Mouse (Mus musculus): ENCODE data around the gene Rbm19. TPM values are rescaled to one million over a fixed set of nuclear protein-coding genes. Genes with fewer than 3 reads are reported as not detected.

The Rbm19 gene
- polyA plus RNA-seq, 1 experiment from 2014 or later: 12.3 TPM

- Histone ChIP-seq H3K27me3 (no peaks in the 10 kb centered on the region), H3K4me3 (no peak overlapping the region), H3K4me1 (replicated peaks) (peaks cover 12% of the 10 kb centered on the region), H3K4me2 (no peak overlapping the region), H3K9ac (no peak overlapping the region), H3K36me3 (no peaks in the 10 kb centered on the region), H3K27ac (no peak overlapping the region), H3K9me3 (replicated peaks) (no peaks in the 10 kb centered on the region)
- no peak for ATAC-seq (replicated peaks; ENCODE audit: insufficient number of reproducible peaks, insufficient read depth, low FRiP score, low read depth)
- WGBS: 84% methylated on average over 13 of the region's 13 CpGs
These were observed 51.6 kb downstream of the Rbm19 start for GRCm38 (mm10) chr5:120167787-120168325.

GRCm38 (mm10) chr5:120171865-120172728 lies 55.8 kb downstream of the Rbm19 start:
- Histone ChIP-seq H3K4me2 (no peak overlapping the region), H3K27me3 (no peaks in the 10 kb centered on the region), H3K4me1 (replicated peaks) (peaks cover 11% of the 10 kb centered on the region), H3K27ac (no peak overlapping the region), H3K4me3 (no peak overlapping the region), H3K9me3 (replicated peaks) (no peaks in the 10 kb centered on the region), H3K9ac (no peak overlapping the region), H3K36me3 (peaks cover 4% of the 10 kb centered on the region; the same call in 1 of the 2 replicates)
- no peak for ATAC-seq (replicated peaks; ENCODE audit: insufficient number of reproducible peaks, insufficient read depth, low FRiP score, low read depth)
- WGBS: 56% methylated on average over 18 of the region's 18 CpGs

GRCm38 (mm10) chr5:120172729-120173101 lies 56.5 kb downstream of the Rbm19 start:
- Histone ChIP-seq H3K9ac (no peak overlapping the region), H3K27ac (no peak overlapping the region), H3K4me2 (no peak overlapping the region), H3K4me1 (replicated peaks) (peaks cover 11% of the 10 kb centered on the region), H3K27me3 (no peaks in the 10 kb centered on the region), H3K9me3 (replicated peaks) (no peaks in the 10 kb centered on the region), H3K4me3 (no peak overlapping the region), H3K36me3 (peaks cover 4% of the 10 kb centered on the region; the same call in 1 of the 2 replicates)
- no peak for ATAC-seq (replicated peaks; ENCODE audit: insufficient number of reproducible peaks, insufficient read depth, low FRiP score, low read depth)
- WGBS: 51% methylated on average over 8 of the region's 8 CpGs

- H3K4me2 ChIP-seq: no peak overlapping the region
- H3K4me3 ChIP-seq: no peak overlapping the region
- H3K36me3 ChIP-seq: peaks cover 4% of the 10 kb centered on the region; the same call in 1 of the 2 replicates
- H3K27ac ChIP-seq: no peak overlapping the region
- no peaks in the 10 kb centered on the region for H3K27me3 ChIP-seq
- 46% methylated on average over 7 of the region's 7 CpGs for WGBS
- no peaks in the 10 kb centered on the region for H3K9me3 ChIP-seq (replicated peaks)
- ATAC-seq (replicated peaks; ENCODE audit: insufficient number of reproducible peaks, insufficient read depth, low FRiP score, low read depth): no peak
- H3K9ac ChIP-seq: no peak overlapping the region
- peaks cover 11% of the 10 kb centered on the region for H3K4me1 ChIP-seq (replicated peaks)
These were observed 58.1 kb downstream of the Rbm19 start for GRCm38 (mm10) chr5:120174317-120174716.

DNA sequence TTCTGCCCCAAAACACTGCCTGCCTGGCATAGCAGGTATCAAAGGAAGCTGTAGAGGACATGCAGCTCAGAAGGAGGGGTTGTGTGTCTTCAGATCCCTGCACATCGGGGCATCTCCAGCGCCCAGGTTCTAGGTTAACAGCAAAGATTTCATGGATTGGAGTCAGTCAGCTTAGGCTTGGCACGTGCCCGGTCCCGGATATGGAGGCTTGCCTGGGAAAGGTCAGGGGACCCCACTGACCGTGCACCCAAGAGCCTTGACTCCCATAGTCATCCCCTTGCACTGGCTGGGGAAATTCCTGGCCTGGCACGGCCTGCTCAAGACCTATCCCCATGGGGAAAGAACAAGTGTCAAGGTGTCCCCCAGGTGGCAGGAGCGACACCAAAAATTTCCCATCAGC lies 59.0 kb downstream of the Rbm19 start:
- H3K4me1 ChIP-seq (replicated peaks): peaks cover 11% of the 10 kb centered on the region
- H3K27me3 ChIP-seq: no peaks in the 10 kb centered on the region
- no peak overlapping the region for H3K9ac ChIP-seq
- no peaks in the 10 kb centered on the region for H3K9me3 ChIP-seq (replicated peaks)
- H3K36me3 ChIP-seq: peaks cover 4% of the 10 kb centered on the region; the same call in 1 of the 2 replicates
- H3K27ac ChIP-seq: no peak overlapping the region
- H3K4me2 ChIP-seq: no peak overlapping the region
- ATAC-seq (replicated peaks; ENCODE audit: insufficient number of reproducible peaks, insufficient read depth, low FRiP score, low read depth): no peak
- WGBS: 89% methylated on average over 8 of the region's 8 CpGs
- H3K4me3 ChIP-seq: no peak overlapping the region

- Histone ChIP-seq H3K36me3 (peaks cover 4% of the 10 kb centered on the region; the same call in 1 of the 2 replicates), H3K4me1 (replicated peaks) (peaks cover 11% of the 10 kb centered on the region), H3K27me3 (no peaks in the 10 kb centered on the region), H3K27ac (no peak overlapping the region), H3K4me2 (no peak overlapping the region), H3K4me3 (no peak overlapping the region), H3K9ac (no peak overlapping the region), H3K9me3 (replicated peaks) (no peaks in the 10 kb centered on the region)
- no peak for ATAC-seq (replicated peaks; ENCODE audit: insufficient number of reproducible peaks, insufficient read depth, low FRiP score, low read depth)
- WGBS: 81% methylated on average over 13 of the region's 13 CpGs
These were observed 60.2 kb downstream of the Rbm19 start for GRCm38 (mm10) chr5:120176246-120177065.

- Histone ChIP-seq H3K4me3 (no peak overlapping the region), H3K9ac (no peak overlapping the region), H3K27me3 (no peaks in the 10 kb centered on the region), H3K36me3 (peaks cover 4% of the 10 kb centered on the region; the same call in 1 of the 2 replicates), H3K9me3 (replicated peaks) (no peaks in the 10 kb centered on the region), H3K27ac (no peak overlapping the region), H3K4me1 (replicated peaks) (peaks cover 9% of the 10 kb centered on the region), H3K4me2 (no peak overlapping the region)
- 93% methylated on average over 4 of the region's 4 CpGs for WGBS
- no peak for ATAC-seq (replicated peaks; ENCODE audit: insufficient number of reproducible peaks, insufficient read depth, low FRiP score, low read depth)
These were observed 60.7 kb downstream of the Rbm19 start for GRCm38 (mm10) chr5:120177066-120177340.

- no peak overlapping the region for H3K4me3 ChIP-seq
- no peaks in the 10 kb centered on the region for H3K9me3 ChIP-seq (replicated peaks)
- WGBS: 93% methylated on average over 11 of the region's 11 CpGs
- no peak overlapping the region for H3K4me2 ChIP-seq
- no peak overlapping the region for H3K9ac ChIP-seq
- H3K36me3 ChIP-seq: peaks cover 4% of the 10 kb centered on the region; the same call in 1 of the 2 replicates
- ATAC-seq (replicated peaks; ENCODE audit: insufficient number of reproducible peaks, insufficient read depth, low FRiP score, low read depth): no peak
- no peaks in the 10 kb centered on the region for H3K27me3 ChIP-seq
- H3K4me1 ChIP-seq (replicated peaks): no peaks in the 10 kb centered on the region
- H3K27ac ChIP-seq: no peak overlapping the region
These were observed 63.8 kb downstream of the Rbm19 start for GRCm38 (mm10) chr5:120180102-120180501.

GRCm38 (mm10) chr5:120181384-120181783 lies 65.1 kb downstream of the Rbm19 start:
- Histone ChIP-seq H3K27me3 (no peaks in the 10 kb centered on the region), H3K4me2 (no peak overlapping the region), H3K4me3 (no peak overlapping the region), H3K4me1 (replicated peaks) (no peaks in the 10 kb centered on the region), H3K9me3 (replicated peaks) (no peaks in the 10 kb centered on the region), H3K9ac (no peak overlapping the region), H3K36me3 (peaks cover 4% of the 10 kb centered on the region; the same call in 1 of the 2 replicates), H3K27ac (no peak overlapping the region)
- no peak for ATAC-seq (replicated peaks; ENCODE audit: insufficient number of reproducible peaks, insufficient read depth, low FRiP score, low read depth)
- WGBS: 88% methylated on average over 4 of the region's 4 CpGs

GRCm38 (mm10) chr5:120183321-120183720 lies 67.1 kb downstream of the Rbm19 start:
- Histone ChIP-seq H3K4me2 (no peak overlapping the region), H3K9me3 (replicated peaks) (no peaks in the 10 kb centered on the region), H3K27me3 (no peaks in the 10 kb centered on the region), H3K27ac (no peak overlapping the region), H3K9ac (no peak overlapping the region), H3K4me3 (no peak overlapping the region), H3K36me3 (no peaks in the 10 kb centered on the region), H3K4me1 (replicated peaks) (no peaks in the 10 kb centered on the region)
- 69% methylated on average over 8 of the region's 8 CpGs for WGBS
- no peak for ATAC-seq (replicated peaks; ENCODE audit: insufficient number of reproducible peaks, insufficient read depth, low FRiP score, low read depth)

DNA sequence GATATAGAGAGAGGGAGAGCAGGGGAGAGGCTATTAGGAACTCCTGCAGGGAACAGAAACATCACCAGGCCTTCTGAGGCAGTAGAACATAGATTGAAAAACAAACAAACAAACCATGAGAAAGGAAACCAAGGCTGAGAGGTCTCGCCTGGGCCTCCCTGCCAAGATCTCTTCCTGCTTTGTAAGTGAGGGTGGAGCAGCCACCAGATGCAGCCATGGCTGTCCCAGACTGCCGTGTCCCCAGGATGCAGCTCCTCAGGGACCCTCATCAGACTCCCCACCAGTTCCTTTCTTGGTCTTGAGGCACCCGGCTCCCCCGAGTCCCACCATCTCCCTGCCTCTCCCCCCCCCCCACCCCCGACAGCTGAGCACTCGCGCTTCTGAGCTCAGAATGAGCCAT lies 67.5 kb downstream of the Rbm19 start:
- H3K27me3 ChIP-seq: no peaks in the 10 kb centered on the region
- H3K27ac ChIP-seq: no peak overlapping the region
- ATAC-seq (replicated peaks; ENCODE audit: insufficient number of reproducible peaks, insufficient read depth, low FRiP score, low read depth): 0 out of 2 replicates have a peak, but pooled peaks have one; percentile 39
- H3K4me2 ChIP-seq: no peak overlapping the region
- no peak overlapping the region for H3K4me3 ChIP-seq
- no peaks in the 10 kb centered on the region for H3K4me1 ChIP-seq (replicated peaks)
- 48% methylated on average over 7 of the region's 7 CpGs for WGBS
- no peaks in the 10 kb centered on the region for H3K36me3 ChIP-seq
- H3K9me3 ChIP-seq (replicated peaks): no peaks in the 10 kb centered on the region
- H3K9ac ChIP-seq: no peak overlapping the region
